Mouse (Mus musculus) erythroblast, adult 5-6 weeks (primary cell): ENCODE measurements around the gene Lyrm2. TPM values are rescaled to one million over a fixed set of nuclear protein-coding genes. Genes with fewer than 3 reads are reported as not detected.

Source experiments
- ATAC-seq: replicated peaks from 2 replicates; pipeline ENCODE4 v1.8.0; 2016; ENCODE audit warnings: moderate number of reproducible peaks, mild to moderate bottlenecking, moderate TSS enrichment, inconsistent platforms; ENCODE audit not compliant: poor library complexity, low FRiP score, severe bottlenecking
- total RNA-seq, 2 experiments: library from RNA; stranded (forward) in 1 of 2; stranded (reverse) in 1 of 2; fragments of 150-400 nt in 1 of 2; fragments of 200-764, 138-1000 nt in 1 of 2; gene quantifications; 2 replicates each; pipeline versions ENCODE4 v1.2.3 to v1.2.4; 2015 to 2017; ENCODE audit warnings: low replicate concordance in 2 of 2

Lyrm2 gene
- total RNA-seq (2015; ENCODE audit: low replicate concordance) = 9.0 and 11.1 TPM in 2 replicates
- total RNA-seq (2017; ENCODE audit: low replicate concordance) = 6.6 and 8.4 TPM in 2 replicates

DNA sequence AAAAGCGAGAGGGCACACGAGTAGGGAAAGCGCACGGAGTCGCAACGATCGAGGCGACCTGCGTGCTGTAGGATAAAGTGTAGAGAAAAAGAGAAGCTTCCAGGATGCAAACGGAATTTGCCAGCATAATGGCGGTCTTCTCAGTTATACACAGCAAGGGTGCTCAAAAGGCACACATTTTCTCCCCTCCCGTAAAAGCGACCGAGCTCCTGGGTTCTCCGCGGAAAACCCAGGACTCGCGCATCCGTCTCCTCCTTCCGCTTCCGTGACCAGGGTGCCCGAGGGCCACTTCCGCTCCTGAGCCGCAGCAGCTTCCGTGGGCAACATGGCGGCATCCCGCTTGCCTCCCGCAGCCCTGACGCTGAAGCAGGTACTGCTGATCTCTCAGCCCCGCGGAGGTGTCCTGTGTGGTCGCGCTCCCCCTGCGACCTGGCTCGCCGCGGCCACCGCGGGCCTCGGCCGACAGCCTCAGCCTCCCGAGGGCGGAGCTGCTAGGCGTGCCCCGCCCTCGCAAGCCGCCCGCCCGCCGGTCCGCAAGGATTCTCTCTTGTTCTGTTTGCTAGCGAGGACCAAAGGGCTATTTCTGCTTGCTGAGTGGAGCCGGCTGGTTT lies at the start of gene Lyrm2:
Gene Lyrm2, plus strand, starts transcription at position 288 of the 611 bp plus-strand sequence.
- ATAC-seq = peak; percentile 97

GRCm38 (mm10) chr4:32750711-32751110 lies 49.3 kb upstream of the Lyrm2 start:
- ATAC-seq = no peak

DNA sequence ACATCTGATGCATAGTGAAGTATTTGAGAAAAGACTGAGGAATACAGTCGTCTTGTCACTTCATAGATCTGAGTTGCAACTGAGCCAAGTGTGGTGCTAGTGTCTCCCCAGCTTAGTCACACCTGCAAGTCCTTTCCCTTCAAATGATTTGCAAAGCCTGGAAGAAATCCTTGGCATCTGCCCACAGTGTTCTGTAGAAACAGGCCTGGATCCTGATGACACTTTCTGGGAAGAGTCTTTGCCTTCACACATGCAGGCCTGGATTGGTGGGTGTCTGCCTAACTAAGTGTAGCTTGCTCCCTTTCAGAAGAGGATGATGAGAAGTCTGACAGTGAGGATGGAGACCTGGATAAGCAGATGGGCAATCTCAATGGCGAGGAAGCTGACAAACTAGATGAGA lies 42.6 kb upstream of the Lyrm2 start:
- ATAC-seq = no peak

DNA sequence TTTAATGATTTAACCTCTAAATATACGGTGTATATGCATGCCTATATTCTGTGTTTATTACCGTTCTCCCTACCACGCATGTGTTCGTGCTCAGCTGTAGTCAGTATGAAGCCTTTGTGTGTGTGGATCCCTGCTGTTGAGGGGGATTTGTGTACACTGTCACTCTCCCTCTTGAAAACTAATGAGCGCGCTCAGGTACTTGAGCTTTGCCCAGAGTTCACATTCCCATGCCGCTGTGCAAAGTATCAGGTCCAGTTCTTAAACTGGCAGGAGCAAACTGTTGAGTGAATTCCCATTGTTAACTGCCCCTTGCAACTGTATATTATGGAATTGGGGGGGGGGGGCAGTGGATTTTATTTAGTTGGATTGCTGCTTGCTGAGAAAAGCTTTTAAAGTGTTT lies 32.6 kb upstream of the Lyrm2 start:
- no peak for ATAC-seq

GRCm38 (mm10) chr4:32768046-32768445 lies 32.0 kb upstream of the Lyrm2 start:
- no peak for ATAC-seq

- ATAC-seq = no peak
These were observed 29.7 kb upstream of the Lyrm2 start for GRCm38 (mm10) chr4:32770284-32770810.

- ATAC-seq = no peak
These were observed 20.1 kb upstream of the Lyrm2 start for GRCm38 (mm10) chr4:32779996-32780395.

GRCm38 (mm10) chr4:32787110-32787509 lies 12.9 kb upstream of the Lyrm2 start:
- no peak for ATAC-seq

DNA sequence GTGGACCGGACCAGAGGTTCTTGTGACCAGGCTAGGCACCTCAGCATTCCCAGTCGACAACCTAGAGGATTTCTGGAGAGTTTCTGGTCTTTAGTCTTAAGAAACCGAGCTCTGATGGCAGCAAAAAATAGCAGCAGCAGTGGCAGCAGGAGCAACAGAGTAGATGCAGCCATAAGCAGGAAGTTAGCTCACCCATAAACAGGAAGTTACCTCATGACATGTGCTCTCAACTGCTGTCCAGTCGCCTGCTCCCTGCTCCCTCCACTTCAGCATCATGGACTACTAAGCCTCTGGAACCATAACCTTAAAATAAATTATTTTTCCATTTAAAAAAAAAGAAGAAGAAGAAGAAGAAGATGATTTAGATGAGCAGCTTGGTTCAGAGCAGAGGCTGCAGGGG lies 11.0 kb upstream of the Lyrm2 start:
- ATAC-seq = no peak

DNA sequence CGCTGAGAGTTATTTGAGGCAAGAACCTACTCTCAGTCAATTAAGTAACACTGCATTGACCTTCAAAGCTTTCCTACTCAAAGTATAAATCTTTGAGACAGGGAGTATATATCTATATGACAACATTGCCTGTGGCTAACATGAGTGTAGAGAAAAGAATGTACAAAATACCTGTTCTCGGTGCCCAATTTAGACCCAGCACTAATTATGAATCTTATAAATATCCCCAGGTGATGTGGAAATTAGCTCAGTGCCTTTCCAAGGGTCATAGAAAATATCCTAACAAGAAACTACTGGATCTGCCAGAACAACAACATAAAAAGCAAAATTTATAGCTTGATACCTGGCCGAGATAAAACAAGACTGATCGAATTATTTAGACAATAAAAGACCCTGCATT lies 1.1 kb upstream of the Lyrm2 start:
- no peak for ATAC-seq

DNA sequence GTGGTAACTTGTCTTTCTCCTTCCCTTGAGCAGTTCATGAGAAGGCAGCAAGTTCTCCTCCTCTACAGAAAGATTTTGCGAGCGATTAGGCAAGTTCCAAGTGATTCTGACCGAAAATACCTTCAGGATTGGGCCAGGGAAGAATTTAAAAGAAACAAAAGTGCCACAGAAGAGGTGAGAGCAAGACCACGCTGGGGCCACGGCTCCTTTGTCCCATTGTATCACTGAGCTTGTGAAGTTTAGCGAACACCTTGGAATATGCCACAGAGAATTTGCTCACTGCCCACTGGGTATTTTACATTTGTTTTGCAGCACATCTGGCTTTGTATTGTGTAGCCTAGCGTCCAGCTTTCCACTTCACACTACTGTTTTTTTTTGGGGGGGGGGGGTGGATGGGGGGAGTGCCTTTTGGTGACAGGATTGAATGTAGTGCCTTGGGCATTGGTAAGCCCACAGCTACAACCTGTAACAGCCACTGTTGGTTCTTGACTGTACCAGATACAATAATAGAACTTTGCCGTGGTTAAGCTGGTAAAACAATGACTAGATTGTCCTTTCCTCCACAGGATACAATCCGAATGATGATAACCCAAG lies 621 bp downstream of the Lyrm2 start:
- 0 out of 2 replicates have a peak, but pooled peaks have one; percentile 32 for ATAC-seq

DNA sequence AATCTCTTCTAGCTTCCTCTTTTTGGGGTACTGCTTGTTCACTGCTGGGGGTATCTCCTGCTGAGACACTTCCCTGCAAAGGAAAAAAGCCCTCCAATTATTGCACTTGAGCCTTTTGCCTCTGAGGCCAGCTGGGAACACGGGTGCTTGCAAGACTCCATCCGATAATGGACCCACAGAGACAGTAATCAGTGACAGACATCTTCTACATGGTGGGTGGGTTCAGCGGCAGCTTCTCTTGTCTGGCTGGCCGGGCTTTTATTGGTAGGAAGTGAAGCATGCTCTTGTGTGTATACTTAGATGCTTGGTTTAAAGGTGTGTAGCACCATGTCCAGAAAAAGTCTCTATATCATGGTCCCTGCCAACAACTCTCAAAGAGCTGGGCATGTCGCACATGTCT lies 17.4 kb downstream of the Lyrm2 start:
- no peak for ATAC-seq

GRCm38 (mm10) chr4:32820676-32821075 lies 20.6 kb downstream of the Lyrm2 start:
- no peak for ATAC-seq

DNA sequence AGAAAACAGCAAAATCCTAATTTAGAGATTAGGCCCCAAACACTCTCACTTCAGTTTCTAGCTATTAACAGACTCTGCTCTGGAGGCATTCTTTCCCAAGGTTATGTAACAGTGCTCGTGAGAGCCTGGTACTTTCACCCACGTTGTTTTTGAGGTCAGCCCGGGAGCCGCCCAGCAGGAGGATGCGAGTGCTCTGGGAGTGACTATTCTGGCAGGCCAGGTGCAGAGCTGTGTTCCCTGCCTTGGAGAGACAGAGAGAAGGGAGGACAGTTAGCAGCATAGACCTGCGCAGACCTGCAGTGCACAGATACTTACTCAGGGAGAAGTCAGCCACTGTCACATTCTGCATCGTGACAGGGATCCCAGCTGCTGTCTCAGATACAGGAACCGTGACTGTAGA lies 24.2 kb downstream of the Lyrm2 start:
- no peak for ATAC-seq

DNA sequence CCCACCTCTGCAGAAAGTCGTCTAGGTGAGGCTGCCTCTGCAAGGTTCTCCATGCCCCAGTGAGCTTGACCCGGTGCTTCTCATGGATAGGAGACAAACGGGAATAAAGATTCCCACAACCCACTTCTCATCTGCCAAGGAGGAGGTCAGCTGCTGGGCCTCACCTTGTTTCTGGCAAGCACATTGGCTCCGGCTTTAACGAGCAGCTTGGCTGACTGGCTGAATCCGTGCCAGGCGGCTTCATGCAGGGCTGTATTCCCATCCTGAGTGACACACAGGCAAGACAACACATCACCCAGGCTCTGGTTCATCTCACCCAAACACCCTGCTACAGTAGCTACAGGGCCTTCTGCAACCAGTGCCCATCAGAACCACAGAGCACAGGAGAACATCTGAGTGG lies 26.9 kb downstream of the Lyrm2 start:
- ATAC-seq = no peak

GRCm38 (mm10) chr4:32828385-32829077 lies 28.5 kb downstream of the Lyrm2 start:
- no peak for ATAC-seq

DNA sequence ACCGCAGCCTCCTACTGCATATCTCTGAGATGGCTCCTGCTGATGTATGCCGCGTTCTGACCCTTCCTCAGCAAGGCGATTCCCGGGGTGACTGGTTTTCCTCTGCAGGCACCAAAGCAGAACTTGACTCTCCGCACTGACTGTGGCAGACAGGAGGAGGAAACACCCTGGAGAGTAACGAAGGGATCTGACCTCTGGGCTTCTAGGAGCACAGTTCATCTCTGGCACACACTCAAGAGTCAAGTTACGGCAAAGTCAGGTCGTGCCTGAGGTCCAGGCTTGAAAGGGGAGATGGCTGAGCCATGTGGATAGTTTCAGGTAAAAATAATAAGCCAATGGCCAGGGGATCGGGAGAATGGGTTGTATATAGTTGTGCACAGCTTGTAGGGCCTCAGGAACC lies 29.3 kb downstream of the Lyrm2 start:
- no peak for ATAC-seq

GRCm38 (mm10) chr4:32833494-32834282 lies 33.6 kb downstream of the Lyrm2 start:
- ATAC-seq = no peak

DNA sequence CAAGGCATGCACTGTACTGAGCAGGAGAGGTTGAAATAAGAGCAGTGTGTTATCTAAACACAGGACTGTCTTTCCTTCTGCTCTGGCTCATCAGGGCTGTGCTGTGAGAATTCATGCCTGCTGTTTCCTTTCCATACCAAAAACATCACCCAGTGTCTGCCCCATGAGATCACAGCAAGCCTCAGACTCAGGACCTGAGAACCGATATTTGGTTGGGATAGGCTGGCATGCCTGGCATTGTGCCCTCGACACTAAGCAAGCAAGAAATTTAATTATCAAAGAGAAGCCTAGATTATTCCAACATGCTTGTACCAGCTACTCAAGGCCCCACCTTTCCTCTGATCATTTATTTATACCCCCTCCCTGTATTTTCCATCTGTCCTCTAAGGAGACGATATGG lies 34.5 kb downstream of the Lyrm2 start:
- ATAC-seq = no peak

- ATAC-seq = no peak
These were observed 36.0 kb downstream of the Lyrm2 start for GRCm38 (mm10) chr4:32836071-32836470.
